In the genomic region with DNA sequence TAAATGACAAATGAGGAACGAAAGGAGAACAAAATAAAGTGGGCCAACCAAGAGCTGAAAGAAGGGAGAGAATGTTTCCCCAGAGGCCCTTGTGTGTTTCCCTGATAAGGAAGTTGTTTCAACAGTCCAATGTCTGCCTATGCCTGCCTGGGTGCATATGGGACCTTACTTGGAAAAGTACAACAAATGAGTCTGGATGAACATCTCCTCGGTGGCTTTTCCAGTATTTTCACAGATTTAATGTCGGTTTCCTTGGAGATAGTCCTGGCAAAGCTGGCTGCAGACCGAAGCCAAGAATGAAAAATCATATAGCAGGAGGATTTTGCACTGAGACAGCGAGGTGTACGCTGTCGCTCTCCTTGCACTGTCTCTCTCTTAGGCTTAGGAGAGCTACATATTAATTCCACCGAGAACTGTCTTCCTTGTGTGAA, we compare ENCODE assay signal across 12 mouse cellular contexts. TPM values are rescaled to one million over a fixed set of nuclear protein-coding genes. Genes with fewer than 3 reads are reported as not detected.
DNase-seq lines count a peak whose midpoint lies in the region; ATAC-seq lines count a peak whose summit lies in the region.
"Had no signal": no experiment of that assay in that cellular context is flagged by ENCODE, and none has a peak within 500 bp of the region (broad histone marks: within the 10 kb centered on the region; RNA-seq: fewer than 3 reads in every experiment).

No protein-coding gene starts in this region.

- no peaks in the 10 kb centered on the region for H3K9me3 ChIP-seq in forebrain, embryonic 15.5 days
- no peaks in the 10 kb centered on the region for H3K9me3 ChIP-seq in forebrain, embryonic 10.5 days
- H3K9me3 ChIP-seq in liver, embryonic 12.5 days (replicated peaks) = no peaks in the 10 kb centered on the region
- H3K9me3 ChIP-seq: lung, embryonic 15.5 days had no signal

- ATAC-seq in forebrain, embryonic 15.5 days (replicated peaks) = no peak; the same call in 1 of the 2 replicates
- ATAC-seq in granulocyte monocyte progenitor cell, adult 5-6 weeks (replicated peaks; ENCODE audit: poor library complexity, severe bottlenecking) = peak; percentile 75
- peak; percentile 78 for ATAC-seq in liver, embryonic 12.5 days
- ATAC-seq: midbrain, embryonic 16.5 days had no signal

- no peaks in the 10 kb centered on the region for H3K36me3 ChIP-seq in forebrain, embryonic 15.5 days
- H3K36me3 ChIP-seq in forebrain, embryonic 10.5 days (replicated peaks) = no peaks in the 10 kb centered on the region
- no peaks in the 10 kb centered on the region for H3K36me3 ChIP-seq in liver, embryonic 12.5 days
- H3K36me3 ChIP-seq: lung, embryonic 15.5 days had no signal

- DNase-seq in forebrain, embryonic 10.5 days (ENCODE audit: extremely low spot score, low spot score) = no peak
- peak; percentile 30 for DNase-seq in 416B (ENCODE audit: low read depth)
- DNase-seq in cerebellum, postnatal 25 days = no peak
- no peak for DNase-seq in cerebellum, adult 9-10 months
- no peak for DNase-seq in testis, postnatal 10 days (ENCODE audit: low spot score)
- DNase-seq: adrenal gland, postnatal 25 days; kidney, postnatal 36 days had no signal

- H3K9ac ChIP-seq in forebrain, embryonic 15.5 days (replicated peaks) = no peak overlapping the region
- H3K9ac ChIP-seq in liver, embryonic 12.5 days = no peak overlapping the region
- H3K9ac ChIP-seq: lung, embryonic 15.5 days had no signal

- H3K27me3 ChIP-seq in forebrain, embryonic 15.5 days = no peaks in the 10 kb centered on the region
- no peaks in the 10 kb centered on the region for H3K27me3 ChIP-seq in forebrain, embryonic 10.5 days (ENCODE audit: poor library complexity, severe bottlenecking)
- H3K27me3 ChIP-seq in liver, embryonic 12.5 days (replicated peaks) = no peaks in the 10 kb centered on the region
- H3K27me3 ChIP-seq: lung, embryonic 15.5 days had no signal

- H3K4me1 ChIP-seq in forebrain, embryonic 15.5 days = peaks cover 11% of the 10 kb centered on the region
- H3K4me1 ChIP-seq in forebrain, embryonic 10.5 days = 0 out of 2 replicates have a peak, but pooled peaks cover 5% of the 10 kb centered on the region
- peaks cover 37% of the 10 kb centered on the region for H3K4me1 ChIP-seq in liver, embryonic 12.5 days

- 66% methylated on average over 8 of the region's 8 CpGs for WGBS in forebrain, embryonic 15.5 days
- WGBS in forebrain, embryonic 10.5 days = 93% methylated on average over 8 of the region's 8 CpGs
- 62% methylated on average over 8 of the region's 8 CpGs for WGBS in liver, embryonic 12.5 days (ENCODE audit: insufficient replicate concordance)

- H3K4me3 ChIP-seq in forebrain, embryonic 15.5 days = no peak overlapping the region
- H3K4me3 ChIP-seq in forebrain, embryonic 10.5 days = no peak overlapping the region
- no peak overlapping the region for H3K4me3 ChIP-seq in liver, embryonic 12.5 days
- H3K4me3 ChIP-seq: lung, embryonic 15.5 days had no signal

- 0 out of 2 replicates have a peak overlapping the region, but pooled peaks have one; percentile 28 for H3K27ac ChIP-seq in forebrain, embryonic 15.5 days (replicated peaks)
- H3K27ac ChIP-seq in forebrain, embryonic 10.5 days = no peak overlapping the region
- H3K27ac ChIP-seq in liver, embryonic 12.5 days = peak overlapping the region; percentile 43
- H3K27ac ChIP-seq: lung, embryonic 15.5 days had no signal

- H3K4me2 ChIP-seq in forebrain, embryonic 15.5 days (replicated peaks) = no peak overlapping the region; the same call in 1 of the 2 replicates
- H3K4me2 ChIP-seq in liver, embryonic 12.5 days = peak overlapping the region; percentile 7; the same call in 1 of the 2 replicates
- H3K4me2 ChIP-seq: lung, embryonic 15.5 days had no signal

RNA-seq across cellular contexts. Expression of a gene that starts 18.8 kb away (rescaled TPM):
- 1.6 and 2.0 TPM in 2 replicates for polyA plus RNA-seq in forebrain, embryonic 15.5 days (2015; fragmentation: Nextera tagmentation; extraction: Ambion mirVana)
- polyA plus RNA-seq in forebrain, embryonic 10.5 days (2016; fragmentation: Nextera tagmentation; extraction: Ambion mirVana) = 0.12 and 0.26 TPM in 2 replicates
- total RNA-seq in granulocyte monocyte progenitor cell, adult 5-6 weeks (2014; fragmentation: Nextera tagmentation) = 0.32 TPM in 1 of 2 replicates, not detected in the other
- total RNA-seq in granulocyte monocyte progenitor cell, adult 5-6 weeks (2017) = 0.31 and 0.43 TPM in 2 replicates
- 0.29 and 0.31 TPM in 2 replicates for polyA plus RNA-seq in liver, embryonic 12.5 days (2016; fragmentation: Nextera tagmentation; extraction: Ambion mirVana)
- total RNA-seq: adrenal gland, postnatal 25 days had no signal
